14 mouse cellular contexts compared by ENCODE assay signal in genomic region chr13:64526515-64527285, GRCm38 (mm10). TPM values are rescaled to one million over a fixed set of nuclear protein-coding genes. Genes with fewer than 3 reads are reported as not detected.
A peak's percentile ranks its signal among the peaks of the same experiment; 100 is the strongest.
DNase-seq lines count a peak whose midpoint lies in the region; ATAC-seq lines count a peak whose summit lies in the region.
"Had no signal": no experiment of that assay in that cellular context is flagged by ENCODE, and none has a peak within 500 bp of the region (broad histone marks: within the 10 kb centered on the region; RNA-seq: fewer than 3 reads in every experiment).

No protein-coding gene starts in this region.

- no peaks in the 10 kb centered on the region for H3K9me3 ChIP-seq in forebrain, embryonic 11.5 days (ENCODE audit: control insufficient read depth, low read length)
- H3K9me3 ChIP-seq in forebrain, embryonic 10.5 days, result no peaks in the 10 kb centered on the region
- H3K9me3 ChIP-seq: neural tube, embryonic 12.5 days had no signal

- no peak overlapping the region for H3K4me2 ChIP-seq in forebrain, embryonic 11.5 days (ENCODE audit: low read depth, low read length, severe bottlenecking)
- H3K4me2 ChIP-seq: neural tube, embryonic 12.5 days had no signal

- 86% methylated on average over 15 of the region's 15 CpGs for WGBS in forebrain, embryonic 11.5 days
- whole genome bisulfite sequencing in forebrain, embryonic 10.5 days, result 90% methylated on average over 15 of the region's 15 CpGs

- H3K27me3 ChIP-seq in forebrain, embryonic 11.5 days (ENCODE audit: control insufficient read depth, insufficient read depth, low read length), result no peaks in the 10 kb centered on the region
- no peaks in the 10 kb centered on the region for H3K27me3 ChIP-seq in forebrain, embryonic 10.5 days (ENCODE audit: poor library complexity, severe bottlenecking)
- H3K27me3 ChIP-seq: neural tube, embryonic 12.5 days had no signal

- H3K36me3 ChIP-seq in forebrain, embryonic 11.5 days (ENCODE audit: control insufficient read depth, insufficient read depth, low read length), result no peaks in the 10 kb centered on the region
- no peaks in the 10 kb centered on the region for H3K36me3 ChIP-seq in forebrain, embryonic 10.5 days (replicated peaks)
- H3K36me3 ChIP-seq: neural tube, embryonic 12.5 days had no signal

- no peaks in the 10 kb centered on the region for H3K4me1 ChIP-seq in forebrain, embryonic 11.5 days (replicated peaks; ENCODE audit: control insufficient read depth, insufficient read depth, low read length)
- H3K4me1 ChIP-seq in forebrain, embryonic 10.5 days, result no peaks in the 10 kb centered on the region
- H3K4me1 ChIP-seq: neural tube, embryonic 12.5 days had no signal

- no peak overlapping the region for H3K9ac ChIP-seq in forebrain, embryonic 11.5 days (ENCODE audit: low read length)
- H3K9ac ChIP-seq: neural tube, embryonic 12.5 days had no signal

- intact Hi-C loops in left cerebral cortex, postnatal 10 days (cut with DNase I), result no loop called here

- ATAC-seq in forebrain, embryonic 11.5 days (replicated peaks; ENCODE audit: low FRiP score), result peak; percentile 46; the same call in 1 of the 2 replicates
- ATAC-seq: lung, postnatal 0 days had no signal

- H3K27ac ChIP-seq in forebrain, embryonic 11.5 days (ENCODE audit: low read depth, low read length), result no peak overlapping the region
- no peak overlapping the region for H3K27ac ChIP-seq in forebrain, embryonic 10.5 days
- H3K27ac ChIP-seq: neural tube, embryonic 12.5 days had no signal

- no peak overlapping the region for H3K4me3 ChIP-seq in forebrain, embryonic 11.5 days (ENCODE audit: low read depth, low read length)
- H3K4me3 ChIP-seq in forebrain, embryonic 10.5 days, result no peak overlapping the region
- H3K4me3 ChIP-seq: neural tube, embryonic 12.5 days had no signal

- DNase-seq in forebrain, embryonic 11.5 days (ENCODE audit: low spot score), result no peak
- no peak for DNase-seq in forebrain, embryonic 10.5 days (ENCODE audit: extremely low spot score, low spot score)
- peak; percentile 15 to 20 for DNase-seq in frontal cortex, postnatal 10 days (ENCODE audit: low spot score in 2 of 2)
- peak; percentile 22 to 55 for DNase-seq in left cerebral cortex, postnatal 10 days (ENCODE audit: extremely low spot score in 1 of 2, low spot score in 2 of 2)
- DNase-seq in right cerebral cortex, postnatal 10 days (ENCODE audit: low spot score in 2 of 2), result peak; percentile 38 to 77
- no peak for DNase-seq in testis, postnatal 14 days (ENCODE audit: low spot score)
- no peak for DNase-seq in spleen, adult 12 weeks (ENCODE audit: low spot score)
- DNase-seq in liver, result no peak

RNA-seq across cellular contexts. Expression of gene Fam240b, which starts 29.1 kb away (rescaled TPM):
- not detected in 2 replicates for polyA plus RNA-seq in forebrain, embryonic 11.5 days (2014; fragmentation: Nextera tagmentation; extraction: Ambion mirVana)
- not detected in 2 replicates for polyA plus RNA-seq in forebrain, embryonic 10.5 days (2016; fragmentation: Nextera tagmentation; extraction: Ambion mirVana)
- total RNA-seq in left cerebral cortex, postnatal 10 days (2021), result not detected
- polyA plus RNA-seq: heart, embryonic 14.5 days; kidney, embryonic 14.5 days; limb, embryonic 11.5 days; lung, postnatal 0 days; neural tube, embryonic 12.5 days; stomach, embryonic 14.5 days had no signal

Comparison
In these comparisons a context has a peak if more than half of its experiments do, and no peak if none do; other contexts are left out.
1. DNase-seq: peak in frontal cortex, postnatal 10 days (2 of 2), left cerebral cortex, postnatal 10 days (2 of 2) and right cerebral cortex, postnatal 10 days (2 of 2); none in forebrain, embryonic 11.5 days (single experiment), forebrain, embryonic 10.5 days (single experiment), testis, postnatal 14 days (single experiment), spleen, adult 12 weeks (single experiment) and liver (single experiment).